ENCODE assay signal across 26 mouse cellular contexts in genomic region chr6:139989597-139989996, GRCm38 (mm10). TPM values are rescaled to one million over a fixed set of nuclear protein-coding genes. Genes with fewer than 3 reads are reported as not detected.
"Had no signal": no experiment of that assay in that cellular context is flagged by ENCODE, and none has a peak within 500 bp of the region (broad histone marks: within the 10 kb centered on the region; RNA-seq: fewer than 3 reads in every experiment).

No protein-coding gene starts in this region.

- DNase-seq: lung, adult 18-20 months; lung, embryonic 14.5 days; lung, postnatal 10 days; lung, postnatal 4 days; retina, postnatal 1 day; right cerebral cortex, adult 18-20 months; right cerebral cortex, postnatal 25 days; right cerebral cortex, postnatal 4 days; spleen, adult 18-20 months; thymus, adult 18-20 months; thymus, postnatal 14 days; thymus, postnatal 36 days had no signal

- H3K4me2 ChIP-seq: lung, embryonic 14.5 days; midbrain, embryonic 12.5 days; neural tube, embryonic 13.5 days; neural tube, embryonic 15.5 days had no signal

- H3K9ac ChIP-seq: lung, embryonic 14.5 days; midbrain, embryonic 12.5 days; neural tube, embryonic 13.5 days; neural tube, embryonic 15.5 days had no signal

- ATAC-seq: midbrain, embryonic 16.5 days had no signal

- H3K4me1 ChIP-seq: midbrain, embryonic 10.5 days; midbrain, embryonic 12.5 days; neural tube, embryonic 13.5 days had no signal

- H3K36me3 ChIP-seq: midbrain, embryonic 10.5 days; midbrain, embryonic 12.5 days; neural tube, embryonic 13.5 days; neural tube, embryonic 15.5 days had no signal

- H3K27me3 ChIP-seq: midbrain, embryonic 12.5 days; neural tube, embryonic 13.5 days; neural tube, embryonic 15.5 days had no signal

- H3K4me3 ChIP-seq: midbrain, embryonic 10.5 days; midbrain, embryonic 12.5 days; myocyte; neural tube, embryonic 13.5 days; neural tube, embryonic 15.5 days had no signal

- H3K9me3 ChIP-seq: midbrain, embryonic 10.5 days; midbrain, embryonic 12.5 days; neural tube, embryonic 13.5 days; neural tube, embryonic 15.5 days had no signal

- H3K27ac ChIP-seq: midbrain, embryonic 10.5 days; midbrain, embryonic 12.5 days; neural tube, embryonic 13.5 days; neural tube, embryonic 15.5 days had no signal

RNA-seq across cellular contexts. Expression of gene Capza3, which starts 51.5 kb away (rescaled TPM):
- total RNA-seq: megakaryocyte-erythroid progenitor cell, adult 5-6 weeks had no signal
- polyA plus RNA-seq: lung, embryonic 14.5 days; lung, embryonic 16.5 days; midbrain, embryonic 10.5 days; midbrain, embryonic 12.5 days; midbrain, embryonic 14.5 days; midbrain, embryonic 16.5 days; myocyte; neural tube, embryonic 11.5 days; neural tube, embryonic 13.5 days; neural tube, embryonic 15.5 days; small intestine, adult 2 months; stomach, embryonic 14.5 days; stomach, embryonic 16.5 days; thymus, postnatal 0 days had no signal

RNA-seq across cellular contexts. Expression of gene Plcz1, which starts 51.7 kb away (rescaled TPM):
- total RNA-seq: megakaryocyte-erythroid progenitor cell, adult 5-6 weeks had no signal
- polyA plus RNA-seq: lung, embryonic 14.5 days; lung, embryonic 16.5 days; midbrain, embryonic 10.5 days; midbrain, embryonic 12.5 days; myocyte; neural tube, embryonic 11.5 days; neural tube, embryonic 13.5 days; small intestine, adult 2 months; stomach, embryonic 14.5 days had no signal
